Mouse (Mus musculus): ENCODE data around the gene Slc25a44.
"Not testable (repeated sequence)": the region's sequence is repeated elsewhere in the genome, so short reads cannot be mapped to it uniquely, and the experiment has no call there.

The Slc25a44 gene

GRCm38 (mm10) chr3:88450379-88451131 is 25.6 kb upstream of the Slc25a44 start:
- no peak for DNase-seq (ENCODE audit: low read depth)

GRCm38 (mm10) chr3:88449395-88450023 is 24.6 kb upstream of the Slc25a44 start:
- no peak for DNase-seq (ENCODE audit: low read depth)

GRCm38 (mm10) chr3:88448443-88448842 is 23.5 kb upstream of the Slc25a44 start:
- DNase-seq (ENCODE audit: low read depth), result no peak

- DNase-seq (ENCODE audit: low read depth), result no peak
Observed at GRCm38 (mm10) chr3:88447676-88448183, 22.8 kb upstream of the Slc25a44 start.

- no peak for DNase-seq (ENCODE audit: low read depth)
Observed at GRCm38 (mm10) chr3:88446471-88447123, 21.7 kb upstream of the Slc25a44 start.

GRCm38 (mm10) chr3:88442888-88443287 is 17.9 kb upstream of the Slc25a44 start:
- no peak for DNase-seq (ENCODE audit: low read depth)

- no peak for DNase-seq (ENCODE audit: low read depth)
Observed at GRCm38 (mm10) chr3:88442488-88442887, 17.5 kb upstream of the Slc25a44 start.

- DNase-seq (ENCODE audit: low read depth), result peak; percentile 76
Observed at GRCm38 (mm10) chr3:88440500-88441381, 15.8 kb upstream of the Slc25a44 start.

- DNase-seq (ENCODE audit: low read depth), result no peak
Observed at GRCm38 (mm10) chr3:88439582-88439981, 14.6 kb upstream of the Slc25a44 start.

- DNase-seq (ENCODE audit: low read depth), result no peak
Observed at GRCm38 (mm10) chr3:88437454-88437853, 12.5 kb upstream of the Slc25a44 start.

GRCm38 (mm10) chr3:88436395-88437201 is 11.7 kb upstream of the Slc25a44 start:
- no peak for DNase-seq (ENCODE audit: low read depth)

GRCm38 (mm10) chr3:88435515-88435914 is 10.6 kb upstream of the Slc25a44 start:
- DNase-seq (ENCODE audit: low read depth), result no peak

- DNase-seq (ENCODE audit: low read depth), result not testable (repeated sequence)
Observed at GRCm38 (mm10) chr3:88428639-88429038, 3.7 kb upstream of the Slc25a44 start.

- no peak for DNase-seq (ENCODE audit: low read depth)
Observed at GRCm38 (mm10) chr3:88427342-88427905, 2.5 kb upstream of the Slc25a44 start.

- DNase-seq (ENCODE audit: low read depth), result no peak
Observed at GRCm38 (mm10) chr3:88425708-88426420, 925 bp upstream of the Slc25a44 start.

- no peak for DNase-seq (ENCODE audit: low read depth)
Observed at GRCm38 (mm10) chr3:88425330-88425689, 371 bp upstream of the Slc25a44 start.

- DNase-seq (ENCODE audit: low read depth), result no peak
Observed at GRCm38 (mm10) chr3:88422020-88422720, 2.8 kb downstream of the Slc25a44 start.

GRCm38 (mm10) chr3:88420771-88421170 is 4.2 kb downstream of the Slc25a44 start:
- no peak for DNase-seq (ENCODE audit: low read depth)

GRCm38 (mm10) chr3:88418016-88418415 is 6.9 kb downstream of the Slc25a44 start:
- DNase-seq (ENCODE audit: low read depth), result no peak
